Mouse (Mus musculus): ENCODE results near the gene C87436.

The C87436 gene

GRCm38 (mm10) chr6:86438272-86439118, at the start of gene C87436:
Gene C87436, plus strand, starts transcription at chr6:86438374.
- peak; percentile 97 for DNase-seq (ENCODE audit: low spot score)

GRCm38 (mm10) chr6:86388461-86388860, 49.7 kb upstream of the C87436 start:
- peak; percentile 73 for DNase-seq (ENCODE audit: low spot score)

- no peak for DNase-seq (ENCODE audit: low spot score)
Measured at GRCm38 (mm10) chr6:86391326-86391725, 46.8 kb upstream of the C87436 start.

GRCm38 (mm10) chr6:86393187-86393586, 45.0 kb upstream of the C87436 start:
- no peak for DNase-seq (ENCODE audit: low spot score)

GRCm38 (mm10) chr6:86394078-86394720, 44.0 kb upstream of the C87436 start:
- DNase-seq (ENCODE audit: low spot score), result no peak

- DNase-seq (ENCODE audit: low spot score), result no peak
Measured at GRCm38 (mm10) chr6:86395021-86395420, 43.2 kb upstream of the C87436 start.

- no peak for DNase-seq (ENCODE audit: low spot score)
Measured at GRCm38 (mm10) chr6:86395969-86396368, 42.2 kb upstream of the C87436 start.

GRCm38 (mm10) chr6:86396581-86397256, 41.5 kb upstream of the C87436 start, which contains the start of gene Pcyox1:
Gene Pcyox1, minus strand, starts transcription at chr6:86397154.
- DNase-seq (ENCODE audit: low spot score), result peak; percentile 92

GRCm38 (mm10) chr6:86397257-86397980, 40.8 kb upstream of the C87436 start:
- DNase-seq (ENCODE audit: low spot score), result no peak

GRCm38 (mm10) chr6:86398986-86399385, 39.2 kb upstream of the C87436 start:
- DNase-seq (ENCODE audit: low spot score), result no peak

- DNase-seq (ENCODE audit: low spot score), result no peak
Measured at GRCm38 (mm10) chr6:86399995-86400394, 38.2 kb upstream of the C87436 start.

- peak; percentile 80 for DNase-seq (ENCODE audit: low spot score)
Measured at GRCm38 (mm10) chr6:86400972-86401371, 37.2 kb upstream of the C87436 start.

- DNase-seq (ENCODE audit: low spot score), result no peak
Measured at GRCm38 (mm10) chr6:86402681-86403607, 35.2 kb upstream of the C87436 start.

GRCm38 (mm10) chr6:86403728-86404099, 34.5 kb upstream of the C87436 start:
- DNase-seq (ENCODE audit: low spot score), result no peak

GRCm38 (mm10) chr6:86404100-86404861, 33.9 kb upstream of the C87436 start, which contains the start of gene Tia1:
Gene Tia1, plus strand, starts transcription at chr6:86404219.
- DNase-seq (ENCODE audit: low spot score), result peak; percentile 97

GRCm38 (mm10) chr6:86404996-86405395, 33.2 kb upstream of the C87436 start:
- no peak for DNase-seq (ENCODE audit: low spot score)

- no peak for DNase-seq (ENCODE audit: low spot score)
Measured at GRCm38 (mm10) chr6:86406306-86406705, 31.9 kb upstream of the C87436 start.

- DNase-seq (ENCODE audit: low spot score), result no peak
Measured at GRCm38 (mm10) chr6:86418711-86419110, 19.5 kb upstream of the C87436 start.

- DNase-seq (ENCODE audit: low spot score), result no peak
Measured at GRCm38 (mm10) chr6:86419239-86419638, 18.9 kb upstream of the C87436 start.

GRCm38 (mm10) chr6:86420491-86420890, 17.7 kb upstream of the C87436 start:
- DNase-seq (ENCODE audit: low spot score), result no peak
